Mouse (Mus musculus) thymus, adult 18-20 months (tissue): ENCODE results near the gene Mef2c.
A peak's percentile ranks its signal among the peaks of the same experiment; 100 is the strongest.

Experiments used
- DNase-seq, 2 experiments: peaks; one replicate each; pipeline ENCODE4 v3.0.0; 2022; ENCODE audit warnings: mixed read lengths in 2 of 2

Mef2c gene

DNA sequence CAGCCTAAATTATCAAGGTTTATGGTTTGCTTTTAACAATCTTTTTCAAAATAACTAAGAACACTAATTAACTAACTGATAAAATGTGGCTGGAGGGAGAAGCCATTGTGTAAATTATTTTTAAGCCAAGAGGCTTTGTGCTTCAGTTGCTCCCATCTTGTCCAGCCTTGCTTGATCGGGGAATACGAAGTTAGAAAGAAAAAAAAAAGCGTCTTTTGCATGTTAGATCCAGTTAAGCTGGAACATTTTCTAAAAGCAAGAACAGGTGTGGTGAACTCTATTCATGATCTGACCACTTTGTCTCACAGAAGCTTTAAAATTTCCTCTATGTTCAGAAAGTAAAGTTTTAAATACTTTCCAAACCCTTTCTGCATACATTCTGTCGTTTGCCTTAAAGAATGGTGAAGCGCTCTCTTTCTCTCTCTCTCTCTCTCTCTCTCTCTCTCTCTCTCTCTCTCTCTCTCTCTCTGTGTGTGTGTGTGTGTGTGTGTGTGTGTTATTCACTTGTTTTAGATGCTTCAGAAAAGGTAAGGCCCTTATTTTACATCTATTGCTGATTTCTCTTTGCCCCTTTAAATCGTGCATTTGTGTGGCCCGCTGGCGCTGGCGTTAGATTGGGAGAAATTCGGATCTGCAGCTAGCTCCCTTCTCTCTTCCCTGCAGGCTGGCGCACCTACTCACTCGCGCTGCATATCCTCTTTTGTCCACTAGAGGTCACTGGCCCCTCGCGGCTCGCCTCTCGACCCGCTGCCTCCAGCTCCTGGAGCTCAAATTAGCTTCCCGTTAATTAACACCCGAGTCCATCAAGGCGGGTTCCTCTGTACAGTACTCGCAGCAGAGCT, 210.9 kb downstream of the Mef2c start:
- DNase-seq: peak; percentile 29 to 32

DNA sequence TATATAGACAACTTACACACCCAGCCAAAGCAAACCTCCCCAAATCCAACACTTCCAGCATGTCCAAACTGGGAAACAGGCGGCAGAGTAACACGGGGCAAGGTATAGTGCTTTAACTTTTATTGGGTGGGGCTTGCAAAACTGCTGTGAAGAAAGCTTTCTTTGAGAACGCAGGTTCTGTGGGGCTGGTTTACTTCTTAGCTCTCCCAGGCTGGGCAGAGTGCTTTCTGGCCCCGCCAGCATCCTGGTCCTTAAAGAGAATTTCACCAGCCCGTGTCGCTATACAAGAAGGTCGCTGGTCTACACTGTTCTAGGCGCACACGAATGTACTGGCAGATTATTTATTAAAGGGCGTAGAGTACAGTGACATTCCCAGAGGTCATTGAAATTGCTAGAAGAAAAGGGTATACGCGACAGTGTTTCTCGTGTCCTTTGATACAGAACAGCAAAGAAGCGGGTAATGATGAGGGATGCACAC, 211.5 kb downstream of the Mef2c start:
- DNase-seq: no peak

- DNase-seq: no peak
Measured at GRCm38 (mm10) chr13:83715971-83716615, 212.3 kb downstream of the Mef2c start.
